Mouse (Mus musculus) kidney, adult 2 months (tissue): ENCODE results near the gene BC016579. TPM values are rescaled to one million over a fixed set of nuclear protein-coding genes. Genes with fewer than 3 reads are reported as not detected.

Experiments used
- DNase-seq: peaks from one replicate; pipeline ENCODE4 v3.0.0; 2021
- H3K27ac ChIP-seq: fragments of 200-500 bp; 2 replicates; pipeline ENCODE4 v1.5.1; 2012; ENCODE audit warnings: low read depth, low read length, control low read depth, inconsistent platforms; ENCODE audit not compliant: insufficient read depth
- H3K27me3 ChIP-seq: fragments of 200-500 bp; replicated peaks from 2 replicates; pipeline ENCODE4 v1.6.1; 2012; ENCODE audit warnings: mild to moderate bottlenecking, moderate library complexity, low read length, inconsistent platforms; ENCODE audit not compliant: control insufficient read depth, insufficient read depth
- H3K36me3 ChIP-seq: fragments of 200-500 bp; 2 replicates; pipeline ENCODE4 v1.6.1; 2012; ENCODE audit warnings: mild to moderate bottlenecking, moderate library complexity, low read length, inconsistent platforms; ENCODE audit not compliant: control insufficient read depth, insufficient read depth
- H3K4me1 ChIP-seq: fragments of 200-500 bp; 2 replicates; pipeline ENCODE4 v1.6.1; 2011; ENCODE audit warnings: low read length; ENCODE audit not compliant: control insufficient read depth, insufficient read depth
- H3K4me3 ChIP-seq: fragments of 200-500 bp; 2 replicates; pipeline ENCODE4 v1.5.1; 2011; ENCODE audit warnings: mild to moderate bottlenecking, low read depth, low read length, control low read depth; ENCODE audit not compliant: insufficient read depth
- CTCF ChIP-seq: fragments of 200-500 bp; conservative IDR thresholded peaks from 2 replicates; pipeline ENCODE4 v1.5.1; 2011; ENCODE audit warnings: low read depth, mild to moderate bottlenecking, control low read depth, low read length, moderate library complexity, mixed read lengths; ENCODE audit not compliant: insufficient read depth, insufficient read length
- POLR2A ChIP-seq: fragments of 200-500 bp; IDR thresholded peaks from one replicate; pipeline ENCODE4 v1.6.1; 2011; ENCODE audit warnings: low read depth, low read length, control low read depth
- WGBS: fragments of 180-500 bp; shearing (Covaris S2); methylation state at CpG from one replicate; pipeline ENCODE4 v1.1.7; 2018; 5-methylcytosine and 5-hydroxymethylcytosine counted together
- polyA plus RNA-seq: library from polyadenylated mRNA; depleted of rRNA; stranded (reverse); fragments of >200 nt; gene quantifications from 2 replicates; pipeline ENCODE4 v1.2.3, GENCODE M21; 2012

Gene BC016579
- polyA plus RNA-seq, 1 experiment, result 0.05 TPM

- TF ChIP-seq POLR2A (no peak), CTCF (no peak)
- Histone ChIP-seq H3K36me3 (no peaks in the 10 kb centered on the region), H3K27me3 (no peaks in the 10 kb centered on the region), H3K4me3 (no peak overlapping the region), H3K27ac (no peak overlapping the region), H3K4me1 (no peaks in the 10 kb centered on the region)
- DNase-seq, result no peak
- WGBS, result 80% methylated on average over 3 of the region's 3 CpGs
Observed at GRCm38 (mm10) chr16:45686833-45687232, 33.0 kb upstream of the BC016579 start.

- H3K27me3 ChIP-seq, result no peaks in the 10 kb centered on the region
- no peak overlapping the region for H3K27ac ChIP-seq
- 78% methylated on average over 3 of the region's 3 CpGs for WGBS
- H3K36me3 ChIP-seq, result no peaks in the 10 kb centered on the region
- H3K4me1 ChIP-seq, result no peaks in the 10 kb centered on the region
- TF ChIP-seq POLR2A (no peak), CTCF (no peak)
- DNase-seq, result no peak
- H3K4me3 ChIP-seq, result no peak overlapping the region
Observed at GRCm38 (mm10) chr16:45685295-45685694, 31.4 kb upstream of the BC016579 start.

- WGBS, result 14% methylated on average over 8 of the region's 8 CpGs
- no peaks in the 10 kb centered on the region for H3K27me3 ChIP-seq
Observed at GRCm38 (mm10) chr16:45684815-45685214, 30.9 kb upstream of the BC016579 start.

GRCm38 (mm10) chr16:45676462-45676861 is 22.6 kb upstream of the BC016579 start:
- peak; percentile 30 for TF ChIP-seq CTCF
- no peak for TF ChIP-seq POLR2A
- no peak overlapping the region for H3K27ac ChIP-seq
- WGBS, result 18% methylated on average over 1 of the region's 1 CpGs
- no peaks in the 10 kb centered on the region for H3K4me1 ChIP-seq
- H3K27me3 ChIP-seq, result no peaks in the 10 kb centered on the region
- H3K4me3 ChIP-seq, result no peak overlapping the region
- H3K36me3 ChIP-seq, result no peaks in the 10 kb centered on the region
- peak; percentile 20 for DNase-seq

More at GRCm38 (mm10) chr16:45684815-45685214, 30.9 kb upstream of the BC016579 start:
- TF ChIP-seq CTCF (peak; percentile 81), POLR2A (no peak)
- Histone ChIP-seq H3K36me3 (no peaks in the 10 kb centered on the region), H3K4me1 (no peaks in the 10 kb centered on the region), H3K4me3 (no peak overlapping the region), H3K27ac (no peak overlapping the region)
- DNase-seq, result peak; percentile 69

GRCm38 (mm10) chr16:45670005-45670404 is 16.1 kb upstream of the BC016579 start:
- DNase-seq, result peak; percentile 27
- 19% methylated on average over 4 of the region's 4 CpGs for WGBS
- Histone ChIP-seq H3K36me3 (no peaks in the 10 kb centered on the region), H3K27me3 (no peaks in the 10 kb centered on the region), H3K4me3 (no peak overlapping the region), H3K27ac (no peak overlapping the region), H3K4me1 (peaks cover 3% of the 10 kb centered on the region; the same call in 1 of the 2 replicates)
- TF ChIP-seq CTCF (no peak), POLR2A (no peak)

GRCm38 (mm10) chr16:45668178-45668577 is 14.3 kb upstream of the BC016579 start:
- WGBS, result 60% methylated on average over 3 of the region's 3 CpGs
- Histone ChIP-seq H3K27ac (no peak overlapping the region), H3K4me1 (peaks cover 3% of the 10 kb centered on the region; the same call in 1 of the 2 replicates), H3K27me3 (no peaks in the 10 kb centered on the region), H3K4me3 (no peak overlapping the region), H3K36me3 (no peaks in the 10 kb centered on the region)
- TF ChIP-seq POLR2A (no peak), CTCF (no peak)
- no peak for DNase-seq

- no peak for TF ChIP-seq POLR2A
- no peak for TF ChIP-seq CTCF
- no peak overlapping the region for H3K4me3 ChIP-seq
- H3K27me3 ChIP-seq, result no peaks in the 10 kb centered on the region
- H3K27ac ChIP-seq, result no peak overlapping the region
- 72% methylated on average over 2 of the region's 2 CpGs for WGBS
- peaks cover 3% of the 10 kb centered on the region; the same call in 1 of the 2 replicates for H3K4me1 ChIP-seq
- DNase-seq, result no peak
- H3K36me3 ChIP-seq, result no peaks in the 10 kb centered on the region
Observed at GRCm38 (mm10) chr16:45666136-45666535, 12.3 kb upstream of the BC016579 start.
